Mouse (Mus musculus): Measurements from ENCODE around the gene Olfr402. TPM values are rescaled to one million over a fixed set of nuclear protein-coding genes. Genes with fewer than 3 reads are reported as not detected.

Gene Olfr402
- polyA plus RNA-seq, 1 experiment = not detected

DNA sequence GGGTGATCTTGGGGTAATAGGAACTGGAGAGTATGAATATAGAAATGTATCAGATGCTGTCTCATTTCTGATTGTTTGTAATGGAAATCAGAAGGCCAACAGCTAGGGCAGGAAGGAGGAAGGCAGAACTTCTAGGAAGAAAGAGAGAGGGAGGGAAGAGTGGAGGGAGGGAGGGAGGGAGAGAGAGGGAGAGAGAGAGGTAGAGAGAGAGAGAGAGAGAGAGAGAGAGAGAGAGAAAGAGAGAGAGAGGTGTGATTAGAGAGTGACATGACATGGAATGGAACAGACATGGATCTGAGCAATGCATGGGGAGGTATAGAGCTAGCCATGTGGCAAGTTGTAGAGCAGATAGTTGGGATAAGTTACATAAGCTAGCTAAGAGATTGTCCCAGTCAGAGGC is 15.4 kb downstream of the Olfr402 start:
- H3K79me2 ChIP-seq (ENCODE audit: control insufficient read depth, insufficient read depth) = no peaks in the 10 kb centered on the region
- H3ac ChIP-seq (ENCODE audit: control insufficient read depth, insufficient read length) = no peak overlapping the region

DNA sequence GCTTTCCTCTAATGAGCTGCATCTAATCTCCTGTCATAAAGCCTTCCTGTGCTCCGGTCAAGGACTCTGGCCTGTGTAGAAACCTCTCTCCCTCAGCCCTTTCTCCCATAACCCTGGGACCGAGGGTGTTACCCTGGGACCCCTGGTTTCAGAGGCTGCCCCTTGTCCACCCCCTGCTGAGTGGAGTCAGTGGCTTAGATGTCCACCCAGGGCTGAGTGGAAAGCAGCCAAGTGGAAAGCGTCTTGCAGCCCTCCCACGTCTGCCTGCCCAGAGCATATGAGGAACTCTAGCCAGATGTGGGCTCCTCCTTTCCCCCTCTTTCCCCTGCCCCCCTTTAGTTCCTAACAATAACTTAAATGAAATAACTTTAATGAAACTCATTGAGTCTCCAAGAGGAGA is 29.8 kb downstream of the Olfr402 start:
- no peak for TF ChIP-seq CEBPB (IDR thresholded peaks at IDR 0.05; ENCODE audit: insufficient read depth, poor library complexity, severe bottlenecking)
- TF ChIP-seq MYOD1 (IDR thresholded peaks at IDR 0.05; ENCODE audit: control insufficient read depth in 1 of 3, insufficient read length in 2 of 3, low read depth in 2 of 3) = no peak
- TF ChIP-seq SRF (IDR thresholded peaks at IDR 0.05; ENCODE audit: control insufficient read depth, insufficient read length, low read depth) = no peak
- TF ChIP-seq REST (IDR thresholded peaks at IDR 0.05; ENCODE audit: insufficient read depth, insufficient read length) = no peak
- TF ChIP-seq E2F4 (IDR thresholded peaks at IDR 0.05; ENCODE audit: insufficient read depth) = no peak
- no peak for TF ChIP-seq POLR2AphosphoS2 (IDR thresholded peaks at IDR 0.05; ENCODE audit: insufficient read length, low read depth)
- TF ChIP-seq MAX (IDR thresholded peaks at IDR 0.05; ENCODE audit: low read depth) = no peak
- no peak for TF ChIP-seq TCF12 (IDR thresholded peaks at IDR 0.05; ENCODE audit: insufficient read depth, poor library complexity, severe bottlenecking)
- no peak for TF ChIP-seq TCF3 (IDR thresholded peaks at IDR 0.05; ENCODE audit: insufficient read length, low read depth)
- no peak for TF ChIP-seq MYOG (IDR thresholded peaks at IDR 0.05; ENCODE audit: control insufficient read depth in 1 of 3, insufficient read depth in 1 of 3, insufficient read length in 2 of 3, low read depth in 2 of 3)
- no peak for TF ChIP-seq POLR2A (IDR thresholded peaks at IDR 0.05; ENCODE audit: insufficient read length, low read depth)
- no peak for TF ChIP-seq USF1 (IDR thresholded peaks at IDR 0.05; ENCODE audit: low read depth)
- Histone ChIP-seq H3K4me3 (no peak overlapping the region), H3K4me2 (ENCODE audit: low read depth) (no peak overlapping the region), H3K27me3 (ENCODE audit: control insufficient read depth, insufficient read depth, insufficient read length) (no peaks in the 10 kb centered on the region), H3ac (ENCODE audit: control insufficient read depth, insufficient read length) (no peak overlapping the region), H3K79me2 (ENCODE audit: control insufficient read depth, insufficient read depth) (no peaks in the 10 kb centered on the region), H3K36me3 (ENCODE audit: control insufficient read depth, insufficient read depth) (no peaks in the 10 kb centered on the region)

More for the DNA sequence above, 15.4 kb downstream of the Olfr402 start:
- no peaks in the 10 kb centered on the region for H3K36me3 ChIP-seq (ENCODE audit: control insufficient read depth, insufficient read depth)
- H3K4me2 ChIP-seq (ENCODE audit: low read depth) = no peak overlapping the region
- no peaks in the 10 kb centered on the region for H3K27me3 ChIP-seq (ENCODE audit: control insufficient read depth, insufficient read depth, insufficient read length)
- TF ChIP-seq POLR2AphosphoS2 (IDR thresholded peaks at IDR 0.05; ENCODE audit: insufficient read length, low read depth) (no peak), MYOD1 (IDR thresholded peaks at IDR 0.05; ENCODE audit: control insufficient read depth in 1 of 3, insufficient read length in 2 of 3, low read depth in 2 of 3) (no peak), CEBPB (IDR thresholded peaks at IDR 0.05; ENCODE audit: insufficient read depth, poor library complexity, severe bottlenecking) (no peak)
- H3K4me3 ChIP-seq = no peak overlapping the region

DNA sequence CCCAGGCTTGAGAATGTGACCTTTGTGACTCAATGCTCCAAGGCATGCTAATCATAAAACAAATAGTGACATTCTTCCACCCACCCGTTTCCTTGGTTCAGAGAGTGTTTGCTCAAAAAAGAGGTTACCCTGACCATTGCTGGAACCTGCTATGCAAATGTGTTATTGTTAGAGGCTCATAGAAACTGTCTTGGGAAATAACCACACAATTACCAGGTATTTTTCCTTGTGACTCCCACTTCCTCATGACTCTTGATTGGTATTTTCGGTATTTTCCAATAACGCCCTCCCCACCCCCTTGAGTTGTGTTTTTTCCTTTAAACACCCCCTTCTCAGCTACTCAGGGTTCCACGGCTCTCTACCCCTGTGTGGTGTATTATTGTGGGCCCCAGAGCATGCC is 30.4 kb downstream of the Olfr402 start:
- no peak overlapping the region for H3ac ChIP-seq (ENCODE audit: control insufficient read depth, insufficient read length)
- no peaks in the 10 kb centered on the region for H3K27me3 ChIP-seq (ENCODE audit: control insufficient read depth, insufficient read depth, insufficient read length)
- H3K79me2 ChIP-seq (ENCODE audit: control insufficient read depth, insufficient read depth) = no peaks in the 10 kb centered on the region
- H3K4me3 ChIP-seq = no peak overlapping the region
- no peaks in the 10 kb centered on the region for H3K36me3 ChIP-seq (ENCODE audit: control insufficient read depth, insufficient read depth)
- no peak overlapping the region for H3K4me2 ChIP-seq (ENCODE audit: low read depth)
- TF ChIP-seq MYOG (IDR thresholded peaks at IDR 0.05; ENCODE audit: control insufficient read depth in 1 of 3, insufficient read depth in 1 of 3, insufficient read length in 2 of 3, low read depth in 2 of 3) (no peak), SRF (IDR thresholded peaks at IDR 0.05; ENCODE audit: control insufficient read depth, insufficient read length, low read depth) (no peak), TCF12 (IDR thresholded peaks at IDR 0.05; ENCODE audit: insufficient read depth, poor library complexity, severe bottlenecking) (no peak), POLR2A (IDR thresholded peaks at IDR 0.05; ENCODE audit: insufficient read length, low read depth) (no peak), POLR2AphosphoS2 (IDR thresholded peaks at IDR 0.05; ENCODE audit: insufficient read length, low read depth) (no peak), TCF3 (IDR thresholded peaks at IDR 0.05; ENCODE audit: insufficient read length, low read depth) (no peak), MYOD1 (IDR thresholded peaks at IDR 0.05; ENCODE audit: control insufficient read depth in 1 of 3, insufficient read length in 2 of 3, low read depth in 2 of 3) (no peak), MAX (IDR thresholded peaks at IDR 0.05; ENCODE audit: low read depth) (no peak), USF1 (IDR thresholded peaks at IDR 0.05; ENCODE audit: low read depth) (no peak), E2F4 (IDR thresholded peaks at IDR 0.05; ENCODE audit: insufficient read depth) (no peak), REST (IDR thresholded peaks at IDR 0.05; ENCODE audit: insufficient read depth, insufficient read length) (no peak), CEBPB (IDR thresholded peaks at IDR 0.05; ENCODE audit: insufficient read depth, poor library complexity, severe bottlenecking) (no peak)

DNA sequence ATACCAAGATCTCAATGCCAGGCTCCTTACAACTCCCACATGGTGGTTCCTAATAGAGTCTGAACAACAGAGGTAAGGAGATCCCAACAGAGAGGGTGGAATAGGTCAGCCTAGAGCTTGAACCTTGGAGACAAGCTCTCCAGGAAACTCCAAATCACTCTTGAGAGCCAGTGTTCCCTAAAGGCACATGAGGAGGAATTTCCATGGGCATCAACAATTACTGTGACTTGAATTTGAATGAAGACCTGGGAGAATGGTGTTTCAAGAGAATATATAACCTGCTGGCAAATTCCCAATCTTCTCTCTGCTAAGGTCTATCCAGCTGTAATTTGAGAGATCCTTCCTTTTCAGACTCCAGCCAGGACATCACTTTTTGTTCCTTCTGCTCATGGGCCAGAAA is 32.6 kb downstream of the Olfr402 start, which contains the start of gene Olfr403:
Gene Olfr403 (plus strand): TSS at position 301 of the 400 bp plus-strand sequence.
- no peak for TF ChIP-seq POLR2AphosphoS2 (IDR thresholded peaks at IDR 0.05; ENCODE audit: insufficient read length, low read depth)
- no peak for TF ChIP-seq TCF12 (IDR thresholded peaks at IDR 0.05; ENCODE audit: insufficient read depth, poor library complexity, severe bottlenecking)
- no peak for TF ChIP-seq MAX (IDR thresholded peaks at IDR 0.05; ENCODE audit: low read depth)
- no peak for TF ChIP-seq POLR2A (IDR thresholded peaks at IDR 0.05; ENCODE audit: insufficient read length, low read depth)
- TF ChIP-seq USF1 (IDR thresholded peaks at IDR 0.05; ENCODE audit: low read depth) = no peak
- TF ChIP-seq E2F4 (IDR thresholded peaks at IDR 0.05; ENCODE audit: insufficient read depth) = no peak
- TF ChIP-seq REST (IDR thresholded peaks at IDR 0.05; ENCODE audit: insufficient read depth, insufficient read length) = no peak
- no peak for TF ChIP-seq CEBPB (IDR thresholded peaks at IDR 0.05; ENCODE audit: insufficient read depth, poor library complexity, severe bottlenecking)
- Histone ChIP-seq H3K27me3 (ENCODE audit: control insufficient read depth, insufficient read depth, insufficient read length) (no peaks in the 10 kb centered on the region), H3K79me2 (ENCODE audit: control insufficient read depth, insufficient read depth) (no peaks in the 10 kb centered on the region), H3K36me3 (ENCODE audit: control insufficient read depth, insufficient read depth) (no peaks in the 10 kb centered on the region), H3K4me2 (ENCODE audit: low read depth) (no peak within 1 kb of the TSS), H3K4me3 (no peak within 1 kb of the TSS), H3ac (ENCODE audit: control insufficient read depth, insufficient read length) (no peak within 1 kb of the TSS)

Other genes with a start within 250 kb of the Olfr402 start
- gene Olfr395, start 244.2 kb upstream of the Olfr402 start, polyA plus RNA-seq (2012; fragmentation: generic; extraction: Trizol) = not detected
- gene Olfr23, start 216.9 kb upstream of the Olfr402 start, polyA plus RNA-seq (2012; fragmentation: generic; extraction: Trizol) = not detected
- not detected for gene Olfr397, start 192.7 kb upstream of the Olfr402 start, polyA plus RNA-seq (2012; fragmentation: generic; extraction: Trizol)
- not detected for gene Olfr398, start 163.1 kb upstream of the Olfr402 start, polyA plus RNA-seq (2012; fragmentation: generic; extraction: Trizol)
- not detected for gene Olfr139, start 97.0 kb upstream of the Olfr402 start, polyA plus RNA-seq (2012; fragmentation: generic; extraction: Trizol)
- not detected for gene Olfr399, start 96.9 kb upstream of the Olfr402 start, polyA plus RNA-seq (2012; fragmentation: generic; extraction: Trizol)
- gene Zfp616, start 83.6 kb upstream of the Olfr402 start, polyA plus RNA-seq (2012; fragmentation: generic; extraction: Trizol) = not detected
- gene Olfr401, start 39.8 kb upstream of the Olfr402 start, polyA plus RNA-seq (2012; fragmentation: generic; extraction: Trizol) = not detected
- gene Olfr403, start 32.7 kb downstream of the Olfr402 start, polyA plus RNA-seq (2012; fragmentation: generic; extraction: Trizol) = not detected
- not detected for gene Olfr43, start 57.9 kb downstream of the Olfr402 start, polyA plus RNA-seq (2012; fragmentation: generic; extraction: Trizol)
- not detected for gene Olfr406, start 106.3 kb downstream of the Olfr402 start, polyA plus RNA-seq (2012; fragmentation: generic; extraction: Trizol)
- gene Olfr59, start 130.2 kb downstream of the Olfr402 start, polyA plus RNA-seq (2012; fragmentation: generic; extraction: Trizol) = not detected
- not detected for gene Olfr410, start 184.5 kb downstream of the Olfr402 start, polyA plus RNA-seq (2012; fragmentation: generic; extraction: Trizol)
- not detected for gene Olfr411, start 199.1 kb downstream of the Olfr402 start, polyA plus RNA-seq (2012; fragmentation: generic; extraction: Trizol)
- gene Olfr412, start 208.5 kb downstream of the Olfr402 start, polyA plus RNA-seq (2012; fragmentation: generic; extraction: Trizol) = not detected

All from myocyte (in vitro differentiated cells).